Mouse (Mus musculus) forebrain, embryonic 15.5 days (tissue): ENCODE data around the gene Senp7. TPM values are rescaled to one million over a fixed set of nuclear protein-coding genes. Genes with fewer than 3 reads are reported as not detected.
"Not testable (repeated sequence)": the region's sequence is repeated elsewhere in the genome, so short reads cannot be mapped to it uniquely, and the experiment has no call there.

Experiments
- ATAC-seq: fragments of 200-750 bp; cut with Nextera tagmentation; replicated peaks from 2 replicates; pipeline ENCODE4 v1.8.0; 2017; ENCODE audit warnings: mild to moderate bottlenecking, moderate TSS enrichment, moderate library complexity
- H3K27ac ChIP-seq: fragments of 300-500 bp; sonication (generic); replicated peaks from 2 replicates; pipeline ENCODE4 v1.5.1; 2015; ENCODE audit warnings: mild to moderate bottlenecking, inconsistent platforms
- H3K27me3 ChIP-seq: fragments of 300-500 bp; sonication (generic); 2 replicates; pipeline ENCODE4 v1.6.1; 2015; ENCODE audit warnings: inconsistent platforms
- H3K36me3 ChIP-seq: fragments of 300-500 bp; sonication (generic); 2 replicates; pipeline ENCODE4 v1.6.1; 2015; ENCODE audit warnings: mild to moderate bottlenecking, inconsistent platforms
- H3K4me1 ChIP-seq: fragments of 300-500 bp; sonication (generic); 2 replicates; pipeline ENCODE4 v1.6.1; 2015; ENCODE audit warnings: inconsistent platforms
- H3K4me2 ChIP-seq: fragments of 300-500 bp; sonication (generic); replicated peaks from 2 replicates; pipeline ENCODE4 v1.6.1; 2015; ENCODE audit warnings: mild to moderate bottlenecking, inconsistent platforms
- H3K4me3 ChIP-seq: fragments of 300-500 bp; sonication (generic); 2 replicates; pipeline ENCODE4 v1.5.1; 2015; ENCODE audit warnings: mild to moderate bottlenecking, inconsistent platforms
- H3K9ac ChIP-seq: fragments of 300-500 bp; sonication (generic); replicated peaks from 2 replicates; pipeline ENCODE4 v1.6.1; 2015; ENCODE audit warnings: mild to moderate bottlenecking, inconsistent platforms
- H3K9me3 ChIP-seq: fragments of 300-500 bp; sonication (generic); 2 replicates; pipeline ENCODE4 v1.6.1; 2016; ENCODE audit warnings: inconsistent platforms
- WGBS: fragments of 180-500 bp; shearing (Covaris S2); methylation state at CpG from one replicate; pipeline ENCODE4 v1.1.7; 2015; ENCODE audit warnings: mixed read lengths; 5-methylcytosine and 5-hydroxymethylcytosine counted together
- polyA plus RNA-seq: library from polyadenylated mRNA; unstranded; fragments of >200 nt; fragmentation: Nextera tagmentation; extraction: Ambion mirVana; gene quantifications from 2 replicates; pipeline ENCODE4 v1.2.1, GENCODE M21; 2015

Gene Senp7
- polyA plus RNA-seq, 1 experiment from 2014 or later = 58.4 TPM

DNA sequence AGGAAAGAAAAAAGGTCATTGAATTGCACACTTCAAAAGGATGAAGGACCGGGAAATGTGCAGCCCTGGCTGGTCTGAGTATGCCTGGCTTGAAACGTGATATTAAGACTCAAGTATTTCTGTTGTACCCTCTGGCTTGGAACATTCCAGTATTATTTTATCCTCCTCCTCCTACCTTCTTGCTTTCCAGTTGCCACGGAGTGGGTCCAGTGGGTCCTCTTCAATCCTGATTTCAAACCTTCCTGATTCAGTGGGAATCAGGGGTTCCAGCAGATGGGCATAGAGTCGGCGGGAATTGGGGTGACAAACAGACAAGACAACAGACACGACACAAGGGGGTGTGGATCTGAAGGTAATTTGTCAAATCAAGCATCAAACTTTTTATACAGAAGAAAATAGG lies 24.4 kb downstream of the Senp7 start:
- Histone ChIP-seq H3K4me2 (no peak overlapping the region), H3K27me3 (no peaks in the 10 kb centered on the region), H3K9me3 (no peaks in the 10 kb centered on the region), H3K27ac (no peak overlapping the region), H3K9ac (no peak overlapping the region), H3K4me3 (no peak overlapping the region), H3K36me3 (no peaks in the 10 kb centered on the region), H3K4me1 (peaks cover 20% of the 10 kb centered on the region)
- 77% methylated on average over 6 of the region's 6 CpGs for WGBS
- ATAC-seq = no peak

DNA sequence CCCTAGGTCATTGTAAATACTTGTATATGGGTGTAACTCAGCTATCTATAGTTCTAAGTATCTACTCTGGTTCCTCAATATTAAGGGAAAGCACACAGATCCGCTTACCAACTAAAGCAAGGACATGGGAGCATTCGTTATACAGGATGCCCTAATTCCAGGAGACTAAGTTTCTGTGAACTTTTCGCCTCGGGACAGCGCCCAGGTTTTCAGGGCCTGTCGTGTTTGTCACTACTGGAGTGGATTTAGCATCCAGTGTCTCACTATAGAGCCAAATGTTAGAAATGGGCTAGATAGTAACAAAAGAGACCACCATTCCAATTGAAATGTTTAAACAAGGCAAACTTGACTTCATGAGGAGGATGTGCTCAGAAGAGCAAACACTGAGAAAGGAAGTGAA lies 25.0 kb downstream of the Senp7 start:
- H3K4me3 ChIP-seq, H3K9me3 ChIP-seq, ATAC-seq, H3K9ac ChIP-seq, H3K4me2 ChIP-seq, H3K27me3 ChIP-seq, H3K27ac ChIP-seq, H3K36me3 ChIP-seq: not testable (repeated sequence)
- WGBS = 90% methylated on average over 6 of the region's 6 CpGs
- H3K4me1 ChIP-seq = peaks cover 20% of the 10 kb centered on the region

DNA sequence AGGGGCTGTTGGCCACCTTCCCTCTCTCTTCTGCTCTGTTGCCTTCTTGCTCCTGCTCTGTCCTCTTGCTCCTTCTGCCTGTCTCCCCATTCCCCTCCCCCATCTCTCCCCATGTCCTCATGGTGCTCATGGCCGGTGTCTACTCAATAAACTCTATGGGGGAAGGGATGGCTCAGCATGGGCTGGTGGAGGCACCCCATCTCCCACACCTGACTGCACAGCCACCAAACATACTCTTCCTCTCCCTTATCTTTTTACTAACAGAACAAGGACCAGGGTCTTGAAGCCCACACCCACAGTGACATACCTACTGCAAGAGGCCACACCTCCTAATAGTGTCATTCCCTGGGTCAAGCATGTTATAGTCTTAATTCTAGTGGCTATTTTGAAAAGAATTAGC lies 26.0 kb downstream of the Senp7 start:
- WGBS = 94% methylated on average over 1 of the region's 1 CpGs
- H3K4me2 ChIP-seq = no peak overlapping the region
- peaks cover 20% of the 10 kb centered on the region for H3K4me1 ChIP-seq
- no peaks in the 10 kb centered on the region for H3K9me3 ChIP-seq
- no peak for ATAC-seq
- no peak overlapping the region for H3K27ac ChIP-seq
- H3K27me3 ChIP-seq = no peaks in the 10 kb centered on the region
- no peak overlapping the region for H3K9ac ChIP-seq
- H3K4me3 ChIP-seq = no peak overlapping the region
- H3K36me3 ChIP-seq = no peaks in the 10 kb centered on the region

DNA sequence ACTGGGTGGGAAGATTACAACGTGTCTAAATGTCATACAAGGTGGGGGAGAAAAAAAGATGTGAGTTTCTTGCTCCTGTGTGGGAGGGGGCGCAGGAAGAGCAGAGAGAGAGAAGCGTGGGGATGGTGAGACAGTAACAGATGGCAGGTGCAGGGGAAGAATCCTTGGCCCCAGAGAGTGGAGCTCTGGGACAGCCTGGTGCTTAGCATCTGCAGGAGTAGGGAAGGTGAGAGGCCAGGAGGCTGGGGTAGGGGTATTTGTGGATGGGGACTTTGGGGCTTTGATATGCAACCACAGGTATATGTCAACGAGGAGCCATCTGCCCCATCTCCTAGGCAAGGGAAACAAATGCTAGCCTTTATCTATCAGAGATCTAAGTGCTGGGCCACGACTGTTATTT lies 26.4 kb downstream of the Senp7 start:
- no peaks in the 10 kb centered on the region for H3K36me3 ChIP-seq
- H3K4me1 ChIP-seq = peaks cover 20% of the 10 kb centered on the region
- H3K9me3 ChIP-seq = no peaks in the 10 kb centered on the region
- H3K27me3 ChIP-seq = no peaks in the 10 kb centered on the region
- H3K4me3 ChIP-seq = no peak overlapping the region
- WGBS = 81% methylated on average over 5 of the region's 5 CpGs
- peak overlapping the region; percentile 98 for H3K27ac ChIP-seq
- ATAC-seq = peak; percentile 42
- H3K9ac ChIP-seq = no peak overlapping the region
- H3K4me2 ChIP-seq = no peak overlapping the region

DNA sequence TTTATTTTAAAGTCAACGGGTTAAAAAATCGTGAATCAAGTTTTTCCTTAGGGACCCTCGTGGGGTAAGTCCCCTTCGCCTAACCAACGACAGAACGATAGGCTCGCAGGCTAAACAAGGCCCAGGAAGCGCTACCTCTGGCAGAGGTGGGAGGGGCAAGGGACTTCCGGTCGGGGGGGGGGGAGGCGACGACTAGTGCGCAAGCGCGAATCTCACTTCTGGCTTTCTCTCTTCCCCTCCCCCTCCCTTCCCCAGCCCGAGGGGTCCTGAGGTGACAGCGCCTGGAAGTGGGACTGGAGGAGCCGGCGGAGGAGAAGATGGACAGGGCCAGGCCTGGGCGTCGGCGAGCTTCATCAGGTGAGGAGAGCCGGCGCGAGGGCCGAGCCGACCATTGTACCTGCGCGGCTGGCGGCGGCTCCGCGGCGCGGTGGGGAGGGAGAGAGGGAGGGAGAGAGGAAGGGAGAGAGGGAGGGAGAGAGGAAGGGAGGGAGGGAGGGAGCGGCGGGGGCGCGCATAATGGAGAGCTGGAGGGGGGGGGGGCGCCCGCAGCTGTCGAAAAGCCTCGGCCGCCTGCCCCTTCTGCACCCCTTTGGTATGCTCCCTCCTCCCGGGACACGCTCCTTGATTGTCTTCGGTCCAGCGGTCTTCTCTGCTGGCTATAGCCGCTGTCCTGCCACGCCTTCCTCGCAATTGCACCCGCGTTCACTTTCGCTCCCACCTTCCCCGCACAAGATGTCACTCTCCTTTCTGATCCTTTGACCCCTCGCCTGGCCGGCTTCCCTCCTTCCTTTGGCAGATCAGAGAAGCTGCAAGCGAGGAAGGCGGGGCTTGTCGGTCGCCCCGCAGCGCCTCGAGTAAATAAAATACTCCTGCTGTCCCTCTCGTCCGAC lies 27.3 kb downstream of the Senp7 start:
- H3K4me2 ChIP-seq = peak overlapping the region; percentile 50
- H3K27me3 ChIP-seq = no peaks in the 10 kb centered on the region
- ATAC-seq = peak; percentile 94
- H3K9ac ChIP-seq = peak overlapping the region; percentile 92
- 1% methylated on average over 43 of the region's 66 CpGs for WGBS
- peak overlapping the region; percentile 96 for H3K4me3 ChIP-seq
- peaks cover 20% of the 10 kb centered on the region for H3K4me1 ChIP-seq
- no peaks in the 10 kb centered on the region for H3K36me3 ChIP-seq
- H3K27ac ChIP-seq = peak overlapping the region; percentile 98
- no peaks in the 10 kb centered on the region for H3K9me3 ChIP-seq

DNA sequence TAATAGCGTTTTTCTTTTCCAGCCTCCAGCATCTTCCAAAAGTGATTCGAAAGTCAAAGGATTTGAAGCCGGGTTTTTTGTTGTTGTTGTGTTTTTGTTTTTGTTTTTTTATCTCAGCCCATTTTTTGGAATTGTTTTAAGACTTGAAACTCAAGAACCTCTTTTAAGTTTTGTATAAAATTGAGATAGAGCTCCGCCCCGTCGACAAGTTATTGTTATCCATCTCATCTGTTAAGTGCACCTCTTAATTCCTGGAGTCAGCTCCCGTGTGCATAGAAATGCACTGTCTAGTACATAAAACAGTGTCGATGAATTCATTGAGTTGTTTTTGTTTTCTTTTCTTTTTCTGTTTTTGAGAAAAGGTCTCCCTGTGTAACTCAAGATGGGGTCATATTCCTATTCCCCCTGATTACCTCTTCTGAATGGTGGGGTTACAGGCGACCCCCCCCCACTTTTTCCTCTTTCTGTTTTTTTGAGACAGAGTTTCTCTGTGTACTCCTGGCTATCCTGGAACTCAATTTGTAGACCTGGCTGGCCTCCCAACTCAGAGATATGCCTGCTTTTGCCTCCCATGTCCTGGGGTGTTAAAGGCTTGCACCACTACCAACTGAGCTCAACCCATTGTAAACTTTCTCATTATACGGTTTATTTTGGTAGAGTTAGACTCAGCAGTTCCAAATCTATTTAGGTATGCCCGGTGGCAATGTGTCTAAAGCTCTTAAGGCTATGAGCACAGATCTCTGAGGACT lies 28.2 kb downstream of the Senp7 start:
- WGBS = 5% methylated on average over 11 of the region's 11 CpGs
- ATAC-seq = no peak
- Histone ChIP-seq H3K9me3 (no peaks in the 10 kb centered on the region), H3K27ac (peak overlapping the region; percentile 98), H3K4me1 (peaks cover 20% of the 10 kb centered on the region), H3K9ac (peak overlapping the region; percentile 92), H3K27me3 (no peaks in the 10 kb centered on the region), H3K4me3 (peak overlapping the region; percentile 96), H3K36me3 (no peaks in the 10 kb centered on the region), H3K4me2 (peak overlapping the region; percentile 50)

DNA sequence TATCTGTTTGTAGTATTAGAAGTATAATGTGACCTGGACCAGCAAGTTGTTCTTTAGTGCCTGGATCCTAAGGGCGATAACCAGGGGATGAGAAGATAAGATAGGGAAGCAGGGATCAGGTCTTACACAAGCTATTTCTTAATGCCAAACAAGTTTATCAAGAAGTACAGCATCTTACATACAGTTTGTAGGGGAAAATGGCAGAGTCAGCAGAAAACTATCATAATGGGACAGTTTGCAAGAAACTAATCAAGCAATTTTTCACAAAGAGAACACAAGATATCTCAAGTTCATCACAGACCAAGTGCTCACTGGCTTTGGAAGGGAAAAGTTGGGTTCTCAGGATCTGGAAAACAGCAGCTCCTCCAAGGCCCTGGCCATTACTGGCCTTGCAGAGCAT lies 31.3 kb downstream of the Senp7 start:
- H3K9me3 ChIP-seq = no peaks in the 10 kb centered on the region
- ATAC-seq = no peak
- no peak overlapping the region for H3K27ac ChIP-seq
- no peak overlapping the region for H3K4me2 ChIP-seq
- H3K4me1 ChIP-seq = peaks cover 20% of the 10 kb centered on the region
- H3K9ac ChIP-seq = no peak overlapping the region
- H3K36me3 ChIP-seq = no peaks in the 10 kb centered on the region; the same call in 1 of the 2 replicates
- no peak overlapping the region for H3K4me3 ChIP-seq
- H3K27me3 ChIP-seq = no peaks in the 10 kb centered on the region
- WGBS = 100% methylated on average over 1 of the region's 1 CpGs

DNA sequence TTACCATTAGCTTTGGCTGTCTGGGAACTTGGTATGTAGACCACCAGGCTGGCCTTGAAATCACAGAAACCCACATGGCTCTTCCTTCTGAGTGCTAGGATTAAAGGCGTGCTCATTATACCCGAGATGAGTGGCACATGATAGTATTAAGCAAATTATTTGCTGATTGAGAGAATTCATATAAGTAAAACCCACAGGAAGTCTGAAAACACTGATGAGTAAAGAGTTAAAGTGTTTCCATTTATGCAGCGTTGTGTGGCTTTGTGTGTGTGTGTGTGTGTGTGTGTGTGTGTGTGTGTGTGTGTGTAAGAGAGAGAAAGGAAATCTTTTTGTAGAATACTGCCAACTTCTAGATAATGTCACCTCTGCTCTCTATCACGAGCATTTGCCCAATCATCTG lies 33.6 kb downstream of the Senp7 start:
- H3K4me2 ChIP-seq = no peak overlapping the region
- 84% methylated on average over 4 of the region's 4 CpGs for WGBS
- no peaks in the 10 kb centered on the region for H3K27me3 ChIP-seq
- H3K27ac ChIP-seq = no peak overlapping the region
- peaks cover 7% of the 10 kb centered on the region for H3K4me1 ChIP-seq
- no peaks in the 10 kb centered on the region for H3K9me3 ChIP-seq
- no peak for ATAC-seq
- H3K36me3 ChIP-seq = no peaks in the 10 kb centered on the region; the same call in 1 of the 2 replicates
- no peak overlapping the region for H3K4me3 ChIP-seq
- H3K9ac ChIP-seq = no peak overlapping the region

DNA sequence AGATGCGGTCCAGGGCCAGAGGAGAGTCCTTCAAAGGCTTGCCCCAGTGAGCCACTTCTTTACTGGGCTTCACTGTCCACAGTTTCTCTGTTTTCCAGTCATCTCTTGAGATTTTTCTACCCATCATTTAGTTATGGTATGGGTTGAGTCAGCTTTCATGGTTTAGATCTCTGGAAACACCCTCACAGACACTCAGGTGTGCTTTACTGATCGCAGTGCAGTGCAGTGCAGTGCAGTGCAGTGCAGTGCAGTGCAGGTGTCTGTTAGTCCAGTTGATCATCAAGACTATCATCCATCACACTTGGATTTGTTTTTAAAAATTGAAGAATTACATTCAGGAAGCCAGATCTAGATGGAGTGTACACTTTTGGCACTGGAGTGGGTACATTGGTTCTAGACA lies 38.2 kb downstream of the Senp7 start:
- Histone ChIP-seq H3K9me3 (no peaks in the 10 kb centered on the region), H3K27me3 (no peaks in the 10 kb centered on the region), H3K4me3 (no peak overlapping the region), H3K4me2 (no peak overlapping the region), H3K27ac (no peak overlapping the region), H3K4me1 (no peaks in the 10 kb centered on the region), H3K36me3 (peaks cover 9% of the 10 kb centered on the region), H3K9ac (no peak overlapping the region)
- ATAC-seq = no peak
- 98% methylated on average over 2 of the region's 2 CpGs for WGBS

DNA sequence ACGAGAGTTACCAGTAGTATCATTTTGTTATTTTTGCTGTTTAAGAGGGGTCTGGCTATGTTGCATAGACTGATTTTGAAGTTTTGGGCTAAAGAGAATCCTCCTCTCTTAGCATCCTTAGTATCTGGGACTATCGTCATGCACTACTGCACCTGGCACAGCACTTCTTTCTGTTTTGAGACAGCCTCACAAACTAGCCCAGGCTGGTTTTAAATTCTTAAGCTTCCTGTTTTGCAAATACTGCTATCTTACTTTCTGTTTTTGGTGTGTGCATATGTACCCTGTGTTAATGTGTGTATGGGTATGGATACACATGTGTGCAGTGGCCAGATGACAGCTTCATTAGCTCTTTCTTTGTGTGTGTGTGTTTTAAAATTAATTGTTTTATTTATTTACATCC lies 42.2 kb downstream of the Senp7 start:
- H3K36me3 ChIP-seq = peaks cover 25% of the 10 kb centered on the region
- H3K27ac ChIP-seq = no peak overlapping the region
- H3K4me2 ChIP-seq = no peak overlapping the region
- no peak overlapping the region for H3K4me3 ChIP-seq
- no peaks in the 10 kb centered on the region for H3K4me1 ChIP-seq
- H3K27me3 ChIP-seq = no peaks in the 10 kb centered on the region
- ATAC-seq = no peak
- no peaks in the 10 kb centered on the region for H3K9me3 ChIP-seq
- H3K9ac ChIP-seq = no peak overlapping the region
- 90% methylated on average over 2 of the region's 2 CpGs for WGBS

DNA sequence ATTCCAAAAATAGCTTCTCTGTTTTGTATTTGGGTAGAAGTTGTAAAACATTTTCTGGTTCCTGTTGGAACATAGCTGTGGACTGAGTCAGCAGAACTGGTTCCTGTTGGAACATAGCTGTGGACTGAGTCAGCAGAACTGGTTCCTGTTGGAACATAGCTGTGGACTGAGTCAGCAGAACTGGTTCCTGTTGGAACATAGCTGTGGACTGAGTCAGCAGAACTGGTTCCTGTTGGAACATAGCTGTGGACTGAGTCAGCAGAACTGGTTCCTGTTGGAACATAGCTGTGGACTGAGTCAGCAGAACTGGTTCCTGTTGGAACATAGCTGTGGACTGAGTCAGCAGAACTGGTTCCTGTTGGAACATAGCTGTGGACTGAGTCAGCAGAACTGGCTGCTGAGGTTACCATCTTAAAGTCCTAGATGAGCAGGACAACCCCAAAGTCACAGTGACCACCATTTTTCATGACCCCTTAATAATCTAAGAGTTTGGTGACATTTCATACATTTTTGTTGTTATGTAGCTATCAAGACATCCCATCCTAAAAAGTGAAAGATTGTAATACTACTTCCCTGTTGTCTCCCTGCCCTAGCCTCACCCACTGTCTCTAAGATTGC lies 48.4 kb downstream of the Senp7 start:
- ATAC-seq, H3K9ac ChIP-seq, H3K4me1 ChIP-seq, H3K9me3 ChIP-seq, H3K27ac ChIP-seq, H3K4me3 ChIP-seq, H3K27me3 ChIP-seq, H3K4me2 ChIP-seq: not testable (repeated sequence)
- H3K36me3 ChIP-seq = peaks cover 50% of the 10 kb centered on the region

DNA sequence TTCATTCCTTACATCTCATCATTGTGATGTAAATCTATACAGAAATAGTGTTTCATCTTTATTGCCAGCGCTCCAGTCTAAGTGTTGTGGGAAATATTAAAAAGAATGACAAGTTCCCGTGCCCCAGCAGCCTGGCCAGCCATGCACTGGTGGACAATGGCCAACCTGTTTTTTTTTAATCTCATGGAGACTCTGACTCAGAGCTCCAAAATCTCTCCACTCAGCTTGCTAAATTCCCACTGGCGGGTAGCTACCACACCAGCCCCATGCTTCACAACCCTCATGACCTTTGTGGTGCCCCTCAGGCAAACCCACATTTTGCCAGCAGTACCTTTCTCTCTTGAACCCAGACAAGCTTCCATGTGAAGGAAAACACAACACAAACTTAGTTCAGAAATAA lies 67.6 kb downstream of the Senp7 start:
- Histone ChIP-seq H3K9me3 (no peaks in the 10 kb centered on the region), H3K36me3 (peaks cover 32% of the 10 kb centered on the region), H3K9ac (no peak overlapping the region), H3K27me3 (no peaks in the 10 kb centered on the region), H3K4me3 (no peak overlapping the region), H3K4me1 (no peaks in the 10 kb centered on the region), H3K27ac (no peak overlapping the region), H3K4me2 (no peak overlapping the region)
- 68% methylated on average over 3 of the region's 3 CpGs for WGBS
- no peak for ATAC-seq
